Mouse (Mus musculus): Measurements from ENCODE around the gene Dazap1.

Gene Dazap1

DNA sequence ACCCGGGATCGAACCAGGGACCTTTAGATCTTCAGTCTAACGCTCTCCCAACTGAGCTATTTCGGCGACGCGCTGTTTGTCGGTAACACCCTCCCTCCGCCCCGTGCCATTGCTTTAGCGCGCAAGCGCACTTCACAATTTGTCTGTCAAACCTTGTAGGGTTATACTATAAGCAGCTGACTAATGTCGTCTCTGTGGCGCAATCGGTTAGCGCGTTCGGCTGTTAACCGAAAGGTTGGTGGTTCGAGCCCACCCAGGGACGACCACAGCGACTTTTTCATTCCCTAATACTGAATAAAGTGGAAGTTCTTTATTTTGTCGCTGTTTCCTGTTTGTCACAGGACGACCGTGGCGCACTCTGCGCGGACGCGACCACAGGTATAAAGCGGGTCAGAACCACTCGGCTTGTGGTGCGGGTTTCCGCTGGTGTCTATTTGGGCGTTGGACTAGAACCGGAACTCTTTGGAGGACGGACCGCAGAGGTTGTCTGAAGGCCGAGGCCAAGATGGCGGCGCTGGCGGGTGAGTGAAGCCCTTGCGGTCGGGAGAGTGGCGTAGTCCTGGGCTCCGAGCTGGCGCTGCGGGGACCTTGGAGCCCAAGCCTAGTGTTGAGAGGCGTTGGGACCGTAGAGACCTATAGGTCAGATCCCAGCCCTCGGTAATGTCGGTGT, 12.2 kb upstream of the Dazap1 start, which contains the start of gene Ndufs7:
TSS of gene Ndufs7 (plus strand) at position 151 of the 670 bp plus-strand sequence.
- peak; percentile 90 for DNase-seq (ENCODE audit: low read depth)

DNA sequence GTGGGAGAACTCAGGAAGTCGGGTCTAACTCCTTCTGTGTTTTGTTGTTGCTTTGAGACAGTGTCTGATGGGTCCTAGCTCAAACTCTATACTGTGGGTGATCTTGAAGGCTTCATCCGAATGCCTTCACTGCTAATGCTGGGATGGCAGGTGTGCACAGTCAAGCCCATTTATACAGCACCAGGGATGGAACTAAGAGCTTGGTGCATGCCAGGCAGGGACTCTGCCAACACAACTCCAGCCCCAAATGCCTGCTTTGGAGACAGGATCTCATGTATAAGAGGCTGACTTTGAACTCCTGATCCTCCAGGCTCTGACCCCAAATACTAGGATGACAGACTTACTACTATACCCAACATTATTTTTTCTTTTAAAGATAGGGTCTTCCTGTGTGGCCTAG, 11.2 kb upstream of the Dazap1 start:
- DNase-seq (ENCODE audit: low read depth) = no peak

DNA sequence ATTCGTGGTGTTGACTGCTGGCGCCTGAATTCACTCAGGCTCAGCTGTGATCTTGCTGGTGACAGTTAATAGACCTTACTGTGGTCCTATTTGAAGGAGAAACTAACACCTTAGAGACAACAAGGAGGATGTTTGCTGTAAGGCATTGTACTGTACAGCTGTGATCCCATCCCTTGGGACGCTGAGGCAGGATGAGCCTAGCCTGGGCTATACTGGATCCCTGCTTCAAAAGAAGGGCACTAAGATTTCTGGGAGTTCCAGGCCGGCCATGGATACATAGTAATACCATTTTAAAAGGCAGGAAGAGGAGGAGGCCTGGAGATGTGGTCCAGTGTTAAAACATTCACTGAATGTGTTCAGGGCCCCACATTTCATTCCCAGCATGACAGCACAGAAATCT, 10.7 kb upstream of the Dazap1 start:
- DNase-seq (ENCODE audit: low read depth) = no peak

DNA sequence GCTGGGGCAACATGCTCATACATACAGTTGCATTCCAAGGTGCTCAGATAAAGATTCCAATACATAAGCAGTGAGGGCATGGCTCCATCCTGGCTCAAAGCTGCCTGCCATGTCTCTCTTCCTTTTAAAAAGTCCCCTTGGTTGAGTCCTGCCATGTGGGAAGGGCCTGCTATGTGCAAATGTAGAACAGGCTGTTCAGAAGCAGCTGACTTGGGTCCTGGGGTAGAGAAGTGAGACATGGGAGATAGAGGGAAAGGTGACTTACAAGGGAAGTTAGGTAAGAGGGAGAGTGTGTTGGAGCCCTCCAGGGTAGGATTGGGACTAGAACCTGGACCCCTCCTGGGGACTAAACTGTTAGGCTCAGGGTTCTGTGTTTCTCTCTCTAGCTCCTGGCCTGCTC, 9.3 kb upstream of the Dazap1 start:
- DNase-seq (ENCODE audit: low read depth) = no peak

DNA sequence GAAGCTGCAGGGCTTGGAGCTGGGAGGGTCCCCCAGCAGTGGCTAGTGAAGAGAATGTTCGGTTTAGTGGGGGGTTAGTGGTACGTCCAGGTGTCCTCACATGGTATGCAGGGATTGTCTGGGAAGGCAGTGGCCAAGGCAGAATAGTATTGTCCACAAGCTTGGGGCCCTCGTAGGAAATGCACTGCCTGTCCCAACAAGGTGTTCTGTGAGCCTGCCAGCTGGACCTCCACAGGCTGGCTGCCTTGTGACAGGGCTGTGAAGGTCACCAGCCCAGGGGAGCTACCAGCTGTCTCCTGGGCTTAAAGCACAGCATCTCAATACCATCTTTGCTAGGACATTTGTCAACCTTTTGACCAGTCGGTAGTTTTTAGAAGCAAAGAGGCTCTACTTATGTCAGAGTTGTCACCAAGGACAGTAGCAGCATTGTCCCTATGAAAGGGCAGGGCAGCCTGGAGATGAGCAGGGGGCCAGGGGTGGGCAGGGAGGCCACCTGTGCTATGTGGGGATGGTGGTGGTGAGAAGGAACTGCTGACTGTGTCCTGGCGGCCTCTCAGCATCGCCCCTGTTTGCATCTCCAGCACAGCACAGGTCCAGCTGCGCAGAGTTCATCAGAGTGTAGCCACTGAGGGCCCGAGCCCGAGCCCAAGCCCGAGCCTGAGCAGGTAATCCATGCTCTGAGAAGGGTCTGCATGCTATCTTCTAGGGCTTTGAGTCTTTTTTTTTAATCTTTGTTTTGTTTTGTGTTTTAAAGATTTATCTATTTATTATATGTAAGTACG, 8.6 kb upstream of the Dazap1 start:
- DNase-seq (ENCODE audit: low read depth) = no peak

DNA sequence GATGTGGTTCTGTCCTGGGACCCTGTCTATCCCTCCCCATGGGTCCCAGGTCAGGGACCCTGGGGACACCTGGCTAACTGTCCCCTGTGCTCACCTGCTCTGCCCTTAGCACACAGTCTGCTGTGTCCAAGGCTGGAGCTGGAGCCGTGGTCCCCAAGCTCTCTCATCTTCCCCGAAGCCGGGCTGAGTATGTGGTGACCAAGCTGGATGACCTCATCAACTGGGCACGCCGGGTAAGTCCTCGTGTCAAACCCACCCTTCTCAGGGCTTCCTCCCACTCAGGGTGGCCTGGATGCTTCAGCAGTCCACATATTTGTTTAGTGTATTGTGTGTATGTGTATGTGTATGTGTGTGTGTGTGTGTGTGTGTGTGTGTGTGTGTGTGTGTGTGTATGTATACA, 7.7 kb upstream of the Dazap1 start:
- no peak for DNase-seq (ENCODE audit: low read depth)

DNA sequence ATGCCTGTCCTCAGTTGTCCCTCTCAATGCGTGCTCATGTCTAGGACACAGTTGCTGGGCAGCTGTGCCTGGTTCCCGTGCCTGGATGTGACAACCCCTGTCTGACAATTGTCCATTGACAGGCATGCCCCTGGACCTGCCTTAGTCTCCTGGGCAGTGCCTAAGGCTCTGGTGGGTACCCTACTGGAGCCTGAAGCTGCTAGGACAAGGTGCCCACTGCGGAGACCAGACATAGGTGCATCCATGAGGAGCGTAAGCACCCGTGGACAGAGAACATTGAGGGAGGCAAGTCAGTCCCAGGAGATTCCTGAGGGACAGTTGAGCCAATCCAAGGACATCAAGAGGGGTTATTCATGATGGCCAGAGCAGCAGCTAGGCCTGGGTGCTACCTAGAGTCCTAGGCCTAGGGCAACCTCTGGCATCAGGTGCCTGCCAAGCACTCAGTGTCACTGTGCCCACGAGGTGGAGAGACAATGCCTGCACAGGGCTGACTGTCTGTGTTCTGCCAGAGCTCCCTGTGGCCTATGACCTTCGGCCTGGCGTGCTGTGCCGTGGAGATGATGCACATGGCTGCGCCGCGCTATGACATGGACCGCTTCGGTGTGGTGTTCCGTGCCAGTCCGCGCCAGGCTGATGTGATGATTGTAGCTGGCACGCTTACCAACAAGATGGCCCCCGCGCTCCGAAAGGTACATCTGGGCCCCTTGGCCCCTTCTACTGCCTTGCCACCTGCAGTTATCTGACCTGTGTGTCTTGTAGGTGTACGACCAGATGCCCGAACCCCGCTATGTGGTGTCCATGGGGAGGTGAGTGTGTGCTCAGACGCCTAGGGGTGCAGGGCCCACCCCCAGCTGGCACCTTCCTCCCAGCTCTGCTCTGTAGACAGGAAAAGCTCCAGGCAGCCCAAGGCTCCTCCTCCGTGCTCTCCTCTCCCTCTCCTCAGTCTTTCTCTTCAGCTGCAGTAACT, 6.7 kb upstream of the Dazap1 start:
- no peak for DNase-seq (ENCODE audit: low read depth)

DNA sequence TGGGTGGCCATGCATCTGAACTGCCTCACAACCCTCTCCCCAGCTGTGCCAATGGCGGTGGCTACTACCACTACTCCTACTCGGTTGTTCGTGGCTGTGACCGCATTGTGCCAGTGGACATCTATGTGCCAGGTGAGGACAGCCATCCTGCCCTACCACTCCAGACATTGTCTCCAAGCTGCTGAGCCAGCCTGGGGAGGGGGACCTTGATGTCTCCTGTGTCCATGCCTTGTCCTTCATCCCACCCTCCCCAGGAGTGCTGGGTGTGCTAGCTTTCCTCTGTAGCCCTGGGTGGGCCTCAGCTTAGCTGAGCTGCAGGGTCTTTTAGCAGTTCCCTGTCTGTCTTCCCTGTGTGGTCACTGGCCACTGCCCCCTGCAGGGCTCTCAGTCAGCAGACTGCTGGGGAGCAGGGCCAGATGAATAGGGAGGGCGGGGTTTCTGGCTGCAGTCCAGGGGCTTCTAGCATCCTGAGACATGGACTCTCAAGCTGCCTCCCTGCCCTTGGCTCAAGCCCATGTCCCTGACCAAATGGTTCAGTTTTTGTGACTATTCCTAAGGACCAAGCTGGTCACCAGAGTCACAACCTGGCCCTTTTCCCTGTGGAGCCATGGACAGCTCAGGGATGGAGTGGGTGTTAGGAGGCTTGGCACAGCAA, 5.3 kb upstream of the Dazap1 start:
- no peak for DNase-seq (ENCODE audit: low read depth)

DNA sequence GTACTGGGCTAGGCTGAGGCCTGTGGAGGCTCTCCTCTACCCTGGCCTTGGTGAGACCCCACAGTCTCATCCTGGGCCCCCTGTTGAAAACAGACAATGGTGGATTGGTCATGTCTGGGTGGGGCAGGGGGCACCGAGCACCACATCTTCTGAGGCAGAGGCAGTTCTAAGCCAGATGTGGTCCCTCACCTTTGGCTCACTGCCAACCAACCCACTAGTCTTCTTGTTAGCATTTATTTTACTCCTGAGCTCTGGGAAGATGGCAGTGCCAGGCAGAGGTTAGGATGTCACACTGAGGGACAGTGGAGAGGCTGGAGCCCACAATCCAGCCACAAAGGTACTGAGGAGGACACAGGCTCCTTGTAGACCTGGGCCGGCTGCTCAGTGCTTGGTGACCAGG, 3.4 kb upstream of the Dazap1 start:
- no peak for DNase-seq (ENCODE audit: low read depth)

DNA sequence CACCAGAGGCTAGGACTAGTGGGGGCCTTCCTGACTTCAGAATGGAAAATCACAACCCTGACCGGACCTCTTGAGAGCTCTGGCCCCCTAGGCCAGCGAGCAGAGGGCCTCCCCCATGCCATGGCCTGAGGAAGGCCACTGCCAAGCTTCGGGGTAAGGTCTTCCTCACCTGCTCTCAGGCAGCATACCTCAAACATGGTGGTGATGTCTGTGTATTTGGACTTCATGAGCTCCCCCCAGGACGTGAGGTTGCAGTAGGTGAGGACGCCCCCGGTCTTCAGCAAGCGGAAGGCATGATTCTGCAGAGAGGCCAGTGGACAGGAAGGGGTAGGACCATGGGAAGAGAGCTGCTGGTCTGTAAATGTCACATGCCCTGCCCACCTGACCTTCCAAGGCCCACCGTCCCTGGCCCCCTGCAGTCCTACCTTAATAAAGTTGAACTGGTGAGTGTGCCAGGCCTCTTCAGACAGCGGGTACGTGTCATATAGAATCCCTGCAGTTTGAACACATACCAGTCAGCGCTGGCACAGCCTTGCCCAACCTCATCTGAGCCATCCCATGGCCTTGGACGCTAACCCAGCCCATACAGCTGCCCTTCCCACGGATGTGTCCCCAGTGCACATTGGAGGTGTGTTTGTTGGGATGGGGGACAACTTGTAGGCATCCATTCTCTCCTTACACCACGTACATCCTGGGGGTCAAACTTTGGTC, 2.4 kb upstream of the Dazap1 start:
- no peak for DNase-seq (ENCODE audit: low read depth)

DNA sequence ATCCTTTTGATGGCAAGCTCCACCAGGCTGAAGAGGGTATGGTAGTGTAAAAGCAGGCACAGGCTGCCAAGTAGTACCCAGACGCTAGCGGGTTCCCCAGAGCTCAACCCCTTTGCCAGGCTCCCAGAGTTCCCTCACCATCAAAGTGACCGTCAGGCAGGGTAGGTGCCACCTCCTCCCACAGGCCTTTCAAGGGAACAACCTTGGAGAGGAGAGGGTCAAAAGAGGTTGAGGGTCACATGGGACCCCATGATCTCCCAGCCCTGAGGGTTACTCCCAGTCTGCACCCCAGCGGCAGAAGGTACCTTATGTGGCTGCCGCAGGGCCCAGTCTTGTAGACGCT, 1.9 kb upstream of the Dazap1 start:
- no peak for DNase-seq (ENCODE audit: low read depth)

DNA sequence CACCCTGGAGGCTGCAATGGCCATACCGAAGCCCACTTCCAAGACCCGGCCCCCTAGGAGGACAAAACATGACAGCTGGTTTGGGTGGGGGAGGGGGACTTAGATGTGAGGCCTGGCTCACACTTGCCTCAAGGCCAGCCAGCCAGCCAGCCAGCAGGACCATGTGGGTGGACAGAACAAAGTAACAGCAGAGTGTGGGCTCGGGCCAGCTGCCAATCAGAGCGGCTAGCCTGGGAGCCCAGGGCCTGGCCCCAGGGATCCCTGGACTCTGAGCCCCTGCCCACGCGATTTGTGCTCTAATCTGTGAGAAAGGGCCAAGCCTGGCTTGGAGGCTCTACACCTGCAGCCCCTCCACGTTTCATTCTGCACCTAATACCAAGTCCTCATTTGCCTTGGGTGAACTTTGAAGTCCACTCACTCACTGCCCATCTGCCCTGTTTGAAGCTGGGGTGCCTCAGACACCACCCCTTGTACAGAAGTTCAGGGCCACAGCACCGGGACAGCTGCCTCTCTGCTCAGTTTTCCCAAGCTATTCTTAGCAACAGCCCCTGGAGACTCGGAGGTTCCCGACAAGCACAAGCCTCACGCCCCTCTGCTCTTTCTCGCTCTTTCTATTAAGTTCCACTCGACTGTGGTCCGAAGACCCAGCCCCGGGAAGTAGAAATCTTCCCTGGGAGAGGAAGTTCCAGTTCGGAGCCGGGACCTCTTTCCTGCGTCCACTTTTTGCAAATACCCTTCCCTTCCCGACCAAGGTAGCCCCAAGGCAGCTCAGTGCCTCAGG, 1.2 kb upstream of the Dazap1 start:
- DNase-seq (ENCODE audit: low read depth) = no peak

DNA sequence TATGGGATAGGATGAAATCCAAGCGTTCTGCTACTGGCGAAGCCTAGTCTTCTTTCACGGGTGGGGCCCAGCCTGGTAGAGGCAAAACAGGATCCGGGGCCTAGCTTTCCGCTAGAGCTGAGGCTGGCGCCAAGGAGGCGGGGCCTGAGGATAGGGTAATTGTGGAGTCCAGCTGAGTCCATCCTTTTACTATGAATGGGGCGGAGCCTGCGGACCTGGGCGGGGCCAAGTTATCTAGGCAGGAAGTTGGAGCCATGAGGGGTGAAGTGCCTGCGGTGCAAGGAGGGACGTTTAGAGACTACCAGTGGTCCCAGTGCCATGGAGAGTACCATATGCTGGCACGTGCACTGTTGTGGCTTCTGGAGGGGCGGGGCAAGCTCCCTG, 291 bp downstream of the Dazap1 start:
- peak; percentile 96 for DNase-seq (ENCODE audit: low read depth)

DNA sequence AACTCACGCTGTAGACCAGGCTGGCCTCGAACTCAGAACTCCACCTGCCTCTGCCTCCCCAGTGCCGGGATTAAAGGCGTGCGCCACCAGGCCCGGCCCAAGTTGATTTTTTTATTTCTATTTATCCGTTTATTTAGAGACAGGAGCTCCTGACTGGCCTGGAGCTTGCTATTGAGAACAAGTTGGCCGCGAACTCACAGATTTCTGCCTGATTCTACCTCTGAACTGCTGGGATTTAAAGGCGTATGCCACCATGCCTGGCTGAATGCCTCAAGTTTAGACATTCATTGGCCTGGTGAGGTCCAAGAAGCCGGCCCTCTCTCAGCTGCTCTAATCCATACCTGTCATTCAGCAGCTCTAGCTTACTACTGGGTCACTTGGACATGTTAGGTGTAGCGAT, 883 bp downstream of the Dazap1 start:
- no peak for DNase-seq (ENCODE audit: low read depth)

DNA sequence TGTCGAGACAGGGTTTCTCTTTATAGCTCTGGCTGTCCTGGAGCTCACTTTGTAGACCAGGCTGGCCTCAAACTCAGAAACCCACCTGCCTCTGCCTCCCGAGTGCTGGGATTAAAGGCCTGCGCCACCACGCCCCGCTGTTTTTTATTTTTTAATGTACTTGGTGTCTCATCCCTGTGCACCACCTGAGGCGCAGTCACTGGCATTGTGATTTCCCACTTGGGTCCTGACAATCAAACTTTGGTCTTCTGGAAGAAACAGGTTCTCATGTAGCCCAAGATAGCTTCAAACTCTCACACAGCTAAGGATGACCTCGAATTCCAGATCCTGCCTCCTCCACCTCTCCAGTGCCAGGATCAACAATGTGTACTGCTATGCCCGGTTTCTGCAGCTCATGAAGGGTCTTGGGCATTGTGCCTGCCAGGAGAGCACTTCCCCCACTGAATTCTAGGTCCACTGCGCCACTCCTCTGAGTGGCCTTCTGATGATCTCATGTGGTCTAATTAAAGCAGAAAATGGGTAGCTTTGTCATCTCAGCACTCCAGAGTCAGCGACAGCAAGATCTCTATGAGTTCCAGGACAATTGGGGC, 1.6 kb downstream of the Dazap1 start:
- DNase-seq (ENCODE audit: low read depth) = no peak

DNA sequence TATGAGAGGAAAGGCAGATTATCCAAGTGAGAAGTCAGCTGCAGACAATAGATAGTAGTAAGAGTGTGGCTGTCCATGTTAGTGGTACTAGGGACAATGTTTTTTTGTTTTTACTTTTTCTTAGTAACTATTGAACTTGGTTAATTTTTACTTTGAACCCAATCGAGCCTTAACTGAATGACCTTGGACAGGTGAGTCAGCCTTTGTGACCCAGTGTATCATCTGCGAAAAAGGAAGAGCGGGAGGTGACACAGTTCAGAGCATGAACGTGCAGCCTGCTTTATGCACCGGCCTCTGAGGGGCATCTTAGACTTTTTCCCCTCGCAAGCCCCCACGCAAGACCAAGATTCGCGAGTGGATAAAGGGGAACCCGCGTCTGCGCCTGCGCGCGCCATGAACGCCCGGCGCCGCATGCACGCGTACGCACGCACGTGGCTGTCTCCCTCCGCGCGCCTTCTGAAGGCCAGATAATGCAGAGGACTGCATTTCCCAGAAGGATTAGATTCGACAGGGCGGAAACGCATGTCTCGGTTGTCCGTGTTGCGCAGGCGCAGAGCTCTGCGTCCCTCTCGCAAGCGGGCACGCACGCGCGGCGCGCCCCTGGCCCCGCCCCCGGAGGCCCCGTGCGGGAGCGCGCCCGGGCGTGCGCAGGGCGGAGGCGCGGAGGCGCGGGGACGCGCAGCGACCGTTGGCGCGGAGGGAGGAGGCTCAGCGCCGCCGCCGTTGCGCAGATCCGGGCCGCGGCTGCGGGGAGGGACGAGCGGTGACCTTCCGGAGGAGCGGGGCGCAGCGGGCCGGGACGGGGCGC, 3.3 kb downstream of the Dazap1 start:
- DNase-seq (ENCODE audit: low read depth) = peak; percentile 96

DNA sequence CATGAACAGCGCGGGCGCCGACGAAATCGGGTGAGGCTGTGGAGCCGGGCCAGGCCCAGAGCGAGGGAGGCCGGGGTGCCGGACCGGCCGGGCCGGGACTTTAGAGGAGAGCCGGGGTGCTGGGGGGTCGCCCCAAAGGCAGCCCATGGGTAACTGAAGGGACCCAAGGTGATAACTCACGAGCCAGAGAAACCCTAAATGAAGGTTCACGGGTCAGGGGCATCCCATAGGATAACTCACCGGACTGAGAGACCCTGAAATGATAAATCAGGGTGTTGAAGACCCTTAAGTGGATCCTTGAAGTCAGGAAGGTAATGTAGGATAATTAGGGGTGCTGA, 3.8 kb downstream of the Dazap1 start:
- DNase-seq (ENCODE audit: low read depth) = no peak

DNA sequence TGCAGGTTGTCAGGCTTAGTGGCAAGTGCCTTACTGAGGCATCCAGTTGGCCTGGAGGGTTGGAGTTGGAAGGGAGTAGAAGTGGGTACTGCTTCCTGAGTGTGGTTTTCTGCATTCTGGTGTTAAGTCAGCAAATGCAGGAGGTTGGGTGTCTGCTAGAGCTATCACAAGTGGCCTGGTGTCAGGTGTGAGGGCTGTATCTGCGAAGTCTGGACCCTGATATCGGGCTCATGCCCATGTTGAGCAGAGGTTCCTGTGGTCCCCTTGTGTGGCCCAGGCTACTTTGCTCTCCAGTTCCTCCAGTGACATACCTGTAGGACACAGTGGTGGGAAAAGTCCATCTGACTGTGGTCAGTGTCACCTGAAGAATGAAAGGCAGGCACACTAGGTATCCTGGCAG, 8.8 kb downstream of the Dazap1 start:
- DNase-seq (ENCODE audit: low read depth) = no peak

DNA sequence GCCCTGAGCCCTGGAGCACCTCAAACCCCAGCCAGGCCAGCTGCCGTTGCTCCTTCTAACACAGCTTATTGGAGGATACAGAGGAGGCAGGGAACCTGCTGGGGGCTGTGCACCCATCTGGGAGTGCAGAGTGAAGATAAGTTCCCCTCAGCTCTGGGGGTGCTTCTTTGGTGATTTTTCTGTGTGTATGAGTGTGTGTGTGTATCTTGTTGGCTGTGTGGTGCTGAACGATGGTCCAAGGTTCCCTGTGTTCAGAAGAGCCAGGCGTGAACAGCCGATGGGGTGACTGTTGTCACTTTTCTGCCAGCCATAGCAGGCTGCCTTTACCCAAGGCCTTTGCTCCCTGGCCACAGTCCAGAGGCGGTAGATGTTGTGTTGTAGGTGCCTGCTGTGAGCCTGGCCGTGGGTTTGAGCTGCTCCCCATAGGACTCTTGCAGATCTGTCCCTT, 9.5 kb downstream of the Dazap1 start:
- DNase-seq (ENCODE audit: low read depth) = no peak

Data from c-Kit-positive CD71-positive TER-119-negative erythroid progenitor cells, embryonic 14.5 days (primary cell).